Mouse (Mus musculus): ENCODE data around the gene Gm12184.
"Not testable (repeated sequence)": the region's sequence is repeated elsewhere in the genome, so short reads cannot be mapped to it uniquely, and the experiment has no call there.

DNA sequence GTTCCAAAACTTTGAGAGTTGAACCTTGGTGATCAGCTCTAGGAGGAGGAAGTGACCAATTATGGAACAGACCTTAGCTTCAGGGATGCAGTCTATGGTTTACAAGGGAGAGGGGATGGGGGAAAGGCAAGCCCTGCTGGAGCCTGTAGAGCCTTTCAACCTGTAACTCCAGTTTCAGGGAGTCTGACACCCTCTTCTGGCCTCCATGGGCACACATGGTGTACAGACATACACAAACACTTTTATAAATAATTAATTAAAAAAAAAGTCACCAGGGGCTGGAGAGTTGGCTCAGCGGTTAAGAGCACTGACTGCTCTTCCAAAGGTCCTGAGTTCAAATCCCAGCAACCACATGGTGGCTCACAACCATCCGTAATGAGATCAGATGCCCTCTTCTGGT is 19.9 kb upstream of the Gm12184 start:
- not testable (repeated sequence) for TF ChIP-seq CTCF (conservative IDR thresholded peaks at IDR 0.05; ENCODE audit: low read length); NANOG (IDR thresholded peaks at IDR 0.05; ENCODE audit: borderline replicate concordance, low read length); POU5F1 (IDR thresholded peaks at IDR 0.05; ENCODE audit: borderline replicate concordance, low read length)
